Mouse (Mus musculus) midbrain, postnatal 0 days (tissue): ENCODE data around the gene Fbxo6. TPM values are rescaled to one million over a fixed set of nuclear protein-coding genes. Genes with fewer than 3 reads are reported as not detected.
"Not testable (repeated sequence)": the region's sequence is repeated elsewhere in the genome, so short reads cannot be mapped to it uniquely, and the experiment has no call there.

Experiments
- ATAC-seq: fragments of 200-750 bp; cut with Nextera tagmentation; 2 replicates; pipeline ENCODE4 v1.8.0; 2017; ENCODE audit warnings: moderate number of reproducible peaks, mild to moderate bottlenecking, moderate TSS enrichment, moderate library complexity; ENCODE audit not compliant: low FRiP score
- DNase-seq: peaks from one replicate; pipeline ENCODE4 v3.0.0-alpha.2; 2015; ENCODE audit warnings: low spot score
- H3K27ac ChIP-seq: fragments of 300-500 bp; sonication (generic); 2 replicates; pipeline ENCODE4 v1.5.1; 2014; ENCODE audit warnings: low read depth, mild to moderate bottlenecking, low read length, mixed read lengths
- H3K27me3 ChIP-seq: fragments of 300-500 bp; sonication (generic); 2 replicates; pipeline ENCODE4 v1.6.1; 2014; ENCODE audit warnings: low read length, control low read depth, mixed read lengths; ENCODE audit not compliant: insufficient read depth
- H3K36me3 ChIP-seq: fragments of 300-500 bp; sonication (generic); 2 replicates; pipeline ENCODE4 v1.6.1; 2014; ENCODE audit warnings: low read length, control low read depth, mixed read lengths; ENCODE audit not compliant: insufficient read depth
- H3K4me1 ChIP-seq: fragments of 300-500 bp; sonication (generic); 2 replicates; pipeline ENCODE4 v1.6.1; 2014; ENCODE audit warnings: mild to moderate bottlenecking, control low read depth, antibody characterized with exemption, low read length, mixed read lengths; ENCODE audit not compliant: insufficient read depth
- H3K4me2 ChIP-seq: fragments of 300-500 bp; sonication (generic); 2 replicates; pipeline ENCODE4 v1.6.1; 2014; ENCODE audit warnings: low read depth, mild to moderate bottlenecking, low read length, mixed read lengths; ENCODE audit not compliant: poor library complexity, severe bottlenecking
- H3K4me3 ChIP-seq: fragments of 300-500 bp; sonication (generic); 2 replicates; pipeline ENCODE4 v1.5.1; 2014; ENCODE audit warnings: low read depth, mild to moderate bottlenecking, low read length, moderate library complexity
- H3K9ac ChIP-seq: fragments of 300-500 bp; sonication (generic); replicated peaks from 2 replicates; pipeline ENCODE4 v1.6.1; 2014; ENCODE audit warnings: mild to moderate bottlenecking, low read length, moderate library complexity, mixed read lengths; ENCODE audit not compliant: poor library complexity, severe bottlenecking
- H3K9me3 ChIP-seq: fragments of 300-500 bp; sonication (generic); 2 replicates; pipeline ENCODE4 v1.6.1; 2016; ENCODE audit warnings: low read length, control low read depth
- CTCF ChIP-seq: IDR thresholded peaks from 2 replicates; pipeline ENCODE4 v1.5.1; 2016; ENCODE audit warnings: antibody characterized with exemption, mild to moderate bottlenecking
- WGBS: fragments of 180-500 bp; shearing (Covaris S2); extraction: QIAGEN DNeasy Blood & Tissue Kit; methylation state at CpG from one replicate; pipeline ENCODE4 v1.1.7; 2014; 5-methylcytosine and 5-hydroxymethylcytosine counted together
- polyA plus RNA-seq: library from polyadenylated mRNA; unstranded; fragments of >200 nt; fragmentation: Nextera tagmentation; extraction: Ambion mirVana; gene quantifications from 2 replicates; pipeline ENCODE4 v1.2.1, GENCODE M21; 2015
- total RNA-seq: library from RNA; depleted of rRNA; stranded (reverse); fragments of >200 nt; gene quantifications from 2 replicates; pipeline ENCODE4 v1.2.3, GENCODE M21; 2014; rRNA removed

The Fbxo6 gene
- total RNA-seq (23.4 and 27.7 TPM in 2 replicates), polyA plus RNA-seq (23.6 and 25.8 TPM in 2 replicates)

GRCm38 (mm10) chr4:148151267-148152168, at the start of gene Fbxo6:
Gene Fbxo6 (minus strand): TSS chr4:148152140.
- ATAC-seq (peak; percentile 91), DNase-seq (peak; percentile 94)
- H3K36me3 ChIP-seq: peaks cover 29% of the 10 kb centered on the region
- peak within 1 kb of the TSS; percentile 90 for H3K27ac ChIP-seq
- WGBS: under 1% methylated on average over 48 of the region's 67 CpGs
- H3K4me3 ChIP-seq: peak within 1 kb of the TSS; percentile 62
- H3K9me3 ChIP-seq: no peaks in the 10 kb centered on the region
- no peaks in the 10 kb centered on the region for H3K4me1 ChIP-seq
- H3K9ac ChIP-seq: peak within 1 kb of the TSS; percentile 79
- peak within 1 kb of the TSS; percentile 97 for H3K4me2 ChIP-seq
- no peaks in the 10 kb centered on the region for H3K27me3 ChIP-seq
- peak; percentile 78 for TF ChIP-seq CTCF

GRCm38 (mm10) chr4:148198721-148199120, 46.8 kb upstream of the Fbxo6 start:
- ATAC-seq (no peak), DNase-seq (no peak)
- no peak for TF ChIP-seq CTCF
- no peaks in the 10 kb centered on the region for H3K27me3 ChIP-seq
- H3K36me3 ChIP-seq: no peaks in the 10 kb centered on the region
- 37% methylated on average over 10 of the region's 10 CpGs for WGBS
- H3K4me2 ChIP-seq: no peak overlapping the region
- H3K27ac ChIP-seq: no peak overlapping the region
- H3K4me3 ChIP-seq: no peak overlapping the region
- no peaks in the 10 kb centered on the region for H3K9me3 ChIP-seq
- no peaks in the 10 kb centered on the region for H3K4me1 ChIP-seq
- no peak overlapping the region for H3K9ac ChIP-seq

- Histone ChIP-seq H3K4me1 (no peaks in the 10 kb centered on the region), H3K36me3 (no peaks in the 10 kb centered on the region), H3K9me3 (no peaks in the 10 kb centered on the region), H3K9ac (no peak overlapping the region), H3K27me3 (no peaks in the 10 kb centered on the region), H3K4me3 (no peak overlapping the region), H3K27ac (no peak overlapping the region), H3K4me2 (no peak overlapping the region)
- ATAC-seq (no peak), DNase-seq (no peak)
- TF ChIP-seq CTCF: no peak
These were observed 42.5 kb upstream of the Fbxo6 start for GRCm38 (mm10) chr4:148194400-148194799.

- ATAC-seq: no peak
These were observed 40.8 kb upstream of the Fbxo6 start for GRCm38 (mm10) chr4:148192707-148193245.

GRCm38 (mm10) chr4:148188767-148189166, 36.8 kb upstream of the Fbxo6 start:
- not testable (repeated sequence) for H3K9me3 ChIP-seq, H3K27ac ChIP-seq, DNase-seq, ATAC-seq, H3K27me3 ChIP-seq, H3K9ac ChIP-seq, H3K4me2 ChIP-seq, H3K36me3 ChIP-seq, H3K4me1 ChIP-seq, H3K4me3 ChIP-seq
- 92% methylated on average over 1 of the region's 1 CpGs for WGBS

More at GRCm38 (mm10) chr4:148192707-148193245, 40.8 kb upstream of the Fbxo6 start:
- H3K4me2 ChIP-seq: no peak overlapping the region
- no peak overlapping the region for H3K27ac ChIP-seq
- WGBS: 31% methylated on average over 11 of the region's 11 CpGs
- TF ChIP-seq CTCF: no peak
- H3K9me3 ChIP-seq: no peaks in the 10 kb centered on the region
- H3K4me1 ChIP-seq: no peaks in the 10 kb centered on the region
- no peaks in the 10 kb centered on the region for H3K36me3 ChIP-seq
- no peak overlapping the region for H3K9ac ChIP-seq
- no peak for DNase-seq
- H3K4me3 ChIP-seq: no peak overlapping the region
- H3K27me3 ChIP-seq: no peaks in the 10 kb centered on the region

- Histone ChIP-seq H3K4me2 (no peak overlapping the region), H3K4me1 (no peaks in the 10 kb centered on the region), H3K9ac (no peak overlapping the region), H3K9me3 (no peaks in the 10 kb centered on the region), H3K36me3 (no peaks in the 10 kb centered on the region), H3K4me3 (no peak overlapping the region), H3K27me3 (no peaks in the 10 kb centered on the region), H3K27ac (no peak overlapping the region)
- TF ChIP-seq CTCF: peak; percentile 52
- DNase-seq (no peak), ATAC-seq (no peak)
- WGBS: 72% methylated on average over 4 of the region's 4 CpGs
These were observed 33.9 kb upstream of the Fbxo6 start for GRCm38 (mm10) chr4:148185819-148186218.
